Mouse (Mus musculus) cerebellum, adult (tissue): ENCODE results near the gene Tox3.

Source experiments
- ATAC-seq: cut with Nextera tagmentation; 2 replicates; pipeline ENCODE4 v1.9.2; 2017; ENCODE audit warnings: mild to moderate bottlenecking, moderate library complexity, mixed read lengths; ENCODE audit not compliant: insufficient number of reproducible peaks, low FRiP score, low TSS enrichment

The Tox3 gene

GRCm38 (mm10) chr8:90330377-90331285 is 17.5 kb downstream of the Tox3 start:
- ATAC-seq, result no peak

GRCm38 (mm10) chr8:90323824-90324223 is 24.3 kb downstream of the Tox3 start:
- no peak for ATAC-seq

DNA sequence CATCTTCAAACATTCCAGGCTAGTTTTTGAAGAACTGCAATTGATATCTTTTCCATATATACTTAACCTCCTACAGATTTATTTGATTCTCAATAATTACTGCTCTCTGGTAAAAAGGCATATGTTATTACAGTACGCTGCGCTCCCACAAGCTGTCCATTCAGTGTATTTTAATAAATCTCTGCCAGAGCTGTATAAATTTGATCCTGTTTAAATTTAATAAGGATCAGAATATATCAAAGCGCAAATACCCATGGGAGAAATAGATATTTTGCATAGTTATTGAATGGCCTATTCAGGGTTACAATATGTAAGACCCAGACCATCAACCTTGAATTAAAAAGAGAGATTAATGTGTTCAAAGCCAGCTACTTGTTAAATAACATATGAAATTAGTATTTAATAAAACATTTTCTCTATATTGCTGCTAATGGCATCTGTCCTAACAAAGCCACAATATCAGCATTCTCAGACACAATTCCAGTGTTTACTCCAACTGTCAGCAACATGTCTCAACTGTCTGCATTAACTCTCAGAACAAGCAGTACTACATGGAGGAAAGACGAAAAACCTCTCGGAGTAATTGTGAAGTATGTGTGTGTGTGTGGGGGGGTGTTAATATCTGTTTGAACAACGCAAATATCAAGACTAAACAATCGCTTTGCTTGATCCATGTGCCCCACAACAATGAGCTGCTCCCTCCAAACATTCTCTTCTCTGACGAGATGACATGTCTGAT is 25.3 kb downstream of the Tox3 start:
- no peak for ATAC-seq

GRCm38 (mm10) chr8:90321255-90321654 is 26.9 kb downstream of the Tox3 start:
- ATAC-seq, result no peak

- no peak for ATAC-seq
These were observed 33.8 kb downstream of the Tox3 start for GRCm38 (mm10) chr8:90314312-90314711.

DNA sequence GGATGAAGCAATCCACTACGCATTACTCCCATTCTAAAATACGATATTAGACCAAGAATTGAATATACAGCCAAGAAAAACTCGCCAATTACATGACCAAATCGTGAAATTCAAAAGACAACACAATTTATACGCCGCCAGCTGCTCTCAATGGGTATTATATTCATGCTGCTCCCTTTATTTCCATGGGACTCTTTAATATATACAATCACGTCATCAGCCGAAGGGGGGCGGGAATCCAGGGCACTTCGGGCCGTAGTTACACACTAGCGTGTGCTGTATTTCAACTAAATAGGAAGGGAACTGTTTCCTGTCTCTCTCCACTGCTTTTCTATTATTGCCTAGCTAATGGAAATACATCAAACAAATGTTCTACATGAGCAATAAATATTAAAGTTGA is 45.2 kb downstream of the Tox3 start:
- no peak for ATAC-seq

DNA sequence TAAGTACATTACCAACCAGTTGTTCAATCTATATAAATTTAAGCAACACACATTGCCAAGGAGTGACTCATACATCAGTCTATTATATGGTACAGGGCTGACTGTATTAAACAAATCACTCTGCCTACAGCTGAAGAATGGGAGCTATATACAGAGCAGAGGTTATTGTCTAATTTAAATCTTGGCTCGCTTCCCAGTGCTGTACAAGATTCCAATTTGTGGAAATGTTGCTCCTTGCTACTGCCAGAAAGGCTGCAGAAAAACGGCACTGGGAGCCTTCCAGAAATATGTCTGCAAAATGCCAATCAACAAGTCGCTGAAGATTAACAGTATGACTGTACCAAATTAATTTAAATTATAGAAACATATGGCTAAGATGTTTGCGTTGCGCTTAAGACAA is 45.9 kb downstream of the Tox3 start:
- ATAC-seq, result no peak

DNA sequence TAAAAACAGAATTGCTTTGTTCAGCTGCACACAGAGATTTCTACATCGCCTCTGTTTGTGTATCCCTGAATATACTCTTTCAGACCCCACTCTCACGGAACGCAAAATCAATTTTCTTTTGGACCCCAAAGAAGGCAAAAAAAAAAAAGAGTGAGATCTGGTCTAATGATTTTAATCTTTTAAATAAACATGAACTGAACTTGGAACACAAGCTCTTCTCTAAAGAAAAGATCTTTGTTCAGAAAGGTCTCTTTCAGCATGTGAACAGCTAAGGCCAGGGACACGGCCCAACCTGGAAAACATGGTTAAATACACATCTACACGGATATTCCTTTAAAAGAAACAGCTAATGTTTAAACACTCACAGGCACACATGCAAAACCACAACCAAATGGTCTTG is 46.6 kb downstream of the Tox3 start:
- ATAC-seq, result no peak

- no peak for ATAC-seq
These were observed 47.2 kb downstream of the Tox3 start for GRCm38 (mm10) chr8:90300973-90301372.

- ATAC-seq, result no peak
These were observed 54.1 kb downstream of the Tox3 start for GRCm38 (mm10) chr8:90294061-90294460.

GRCm38 (mm10) chr8:90290811-90291210 is 57.3 kb downstream of the Tox3 start:
- no peak for ATAC-seq

DNA sequence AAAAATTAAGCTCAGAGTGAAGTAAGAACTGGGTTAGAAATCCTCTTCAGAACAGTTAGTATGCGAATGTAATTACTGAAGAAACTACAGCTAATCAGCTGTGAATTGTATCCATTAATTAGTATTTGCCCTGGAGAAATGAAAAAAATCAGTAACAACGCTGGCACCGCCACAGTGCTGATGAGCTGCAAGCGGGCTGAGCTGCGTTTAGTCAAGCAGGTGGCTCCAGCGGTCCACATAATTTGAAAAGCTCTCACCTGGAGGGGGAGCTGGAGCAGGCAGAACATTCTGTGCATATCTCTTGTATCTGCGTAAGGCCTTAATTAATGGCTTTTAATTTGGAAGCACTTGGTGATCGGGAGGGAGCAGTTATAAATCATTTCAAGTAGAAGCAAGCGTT is 71.4 kb downstream of the Tox3 start:
- ATAC-seq, result no peak

DNA sequence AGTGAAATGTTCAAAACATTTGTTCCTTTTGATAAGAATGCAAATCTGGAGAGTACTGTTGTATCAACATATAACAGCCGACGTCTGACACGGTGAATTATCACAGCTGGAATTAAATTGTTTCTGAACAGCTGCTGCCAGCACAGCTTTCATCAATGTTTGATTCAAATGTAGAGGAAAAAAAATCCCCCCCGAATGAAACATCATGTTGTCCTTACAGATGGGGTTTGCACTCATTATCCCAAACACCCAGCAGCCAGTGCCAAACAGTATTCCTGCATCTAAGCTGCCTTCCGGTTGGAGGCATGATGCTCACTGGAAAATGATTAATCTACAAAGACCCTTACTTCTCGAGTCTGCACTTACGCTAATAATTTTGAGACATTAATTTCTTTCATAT is 75.0 kb downstream of the Tox3 start:
- no peak for ATAC-seq

DNA sequence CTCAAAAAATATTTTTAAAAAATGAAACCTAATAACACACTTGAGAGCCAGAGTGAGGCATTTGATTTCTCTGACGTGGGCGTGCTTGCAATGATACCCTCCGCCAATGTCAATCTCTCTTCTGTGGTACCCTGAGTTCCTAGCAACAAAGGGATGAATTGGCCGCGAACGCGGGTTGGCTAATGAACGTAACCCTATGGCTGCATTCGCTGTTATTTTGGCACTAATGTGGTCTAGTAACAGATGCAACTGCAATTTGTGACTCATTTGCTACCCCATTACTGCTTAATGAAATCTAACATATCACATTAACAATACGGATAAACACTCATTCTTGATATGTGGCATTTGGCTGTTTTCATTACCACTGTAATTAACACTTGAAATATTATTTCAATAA is 76.2 kb downstream of the Tox3 start:
- no peak for ATAC-seq

- ATAC-seq, result no peak
These were observed 80.4 kb downstream of the Tox3 start for GRCm38 (mm10) chr8:90267698-90268256.

- no peak for ATAC-seq
These were observed 81.2 kb downstream of the Tox3 start for GRCm38 (mm10) chr8:90266986-90267385.

- no peak for ATAC-seq
These were observed 81.9 kb downstream of the Tox3 start for GRCm38 (mm10) chr8:90266239-90266638.

GRCm38 (mm10) chr8:90254158-90254867 is 93.8 kb downstream of the Tox3 start:
- ATAC-seq, result no peak

DNA sequence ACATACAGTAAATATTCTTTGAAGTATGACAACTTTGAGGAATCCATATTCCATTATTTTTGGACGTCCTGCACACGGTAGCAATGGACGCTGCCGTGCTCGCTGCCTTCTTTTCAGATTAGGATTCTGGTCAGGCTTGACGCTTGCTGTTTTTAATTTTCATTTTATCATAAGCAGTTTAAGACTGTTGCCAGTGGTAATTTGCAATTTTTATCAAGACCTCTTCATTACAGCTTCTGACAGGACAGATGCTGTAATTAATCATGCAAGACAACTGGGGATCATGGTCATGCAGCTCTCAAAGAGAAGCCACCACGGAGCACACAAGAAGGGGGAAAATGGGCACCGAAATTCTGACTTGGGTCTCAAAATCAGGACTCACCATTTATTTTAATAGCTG is 101.8 kb downstream of the Tox3 start:
- ATAC-seq, result no peak

DNA sequence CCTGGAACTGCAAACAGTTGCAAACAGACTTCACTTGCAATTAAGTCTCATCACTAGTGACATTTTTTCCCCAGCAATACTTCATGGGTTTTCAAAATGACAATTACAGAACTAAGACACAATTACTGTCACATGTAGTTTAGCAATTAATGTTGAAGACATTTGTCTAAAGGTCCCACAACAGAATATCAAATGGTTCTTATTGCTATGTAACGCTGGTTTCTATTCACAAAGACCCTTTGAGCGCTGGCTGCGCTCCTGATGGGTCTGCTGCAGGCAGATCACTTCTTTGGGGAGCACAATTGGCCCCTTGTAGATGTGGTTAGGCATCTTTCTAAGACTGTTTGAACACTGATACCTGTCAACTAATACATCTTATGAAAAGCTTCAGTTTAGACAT is 102.3 kb downstream of the Tox3 start:
- no peak for ATAC-seq

DNA sequence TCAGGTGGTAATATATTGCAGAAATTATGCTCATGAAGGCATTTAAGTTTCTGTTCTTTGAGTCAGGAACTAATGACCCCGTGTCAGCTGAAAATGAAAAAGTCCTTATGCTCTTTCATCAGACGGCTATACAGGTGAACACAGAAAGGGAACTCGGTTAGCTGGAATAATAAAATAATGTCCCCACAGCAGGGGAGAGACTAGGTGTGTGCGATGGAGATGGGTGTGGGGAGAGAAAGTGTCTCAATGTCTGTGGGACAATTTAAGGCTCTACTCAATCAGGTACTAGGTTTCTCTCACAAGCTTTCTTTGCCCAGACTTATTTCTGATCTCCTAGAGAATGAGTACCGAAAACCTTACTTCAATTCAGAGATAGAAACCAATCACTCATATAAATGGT is 103.0 kb downstream of the Tox3 start:
- ATAC-seq, result no peak
